Mouse (Mus musculus) left cerebral cortex, postnatal 36 days (tissue): ENCODE measurements around the gene St3gal2. TPM values are rescaled to one million over a fixed set of nuclear protein-coding genes. Genes with fewer than 3 reads are reported as not detected.
"Not testable (repeated sequence)": the region's sequence is repeated elsewhere in the genome, so short reads cannot be mapped to it uniquely, and the experiment has no call there.

ENCODE experiments used
- DNase-seq, 2 experiments: peaks; one replicate each; pipeline ENCODE4 v3.0.0; 2021 to 2022; ENCODE audit warnings: low spot score in 2 of 2, mixed read lengths in 1 of 2
- intact Hi-C: fragments of 180-260 bp; cut with DNase I; formaldehyde crosslinking; loops from one replicate; pipeline ENCODE4 v1.15.1; 2025
- total RNA-seq, 2 experiments: library from RNA; stranded (reverse); gene quantifications; 2 replicates each; pipeline ENCODE4 v1.2.3; 2021

The St3gal2 gene
- total RNA-seq, 2 experiments from 2014 or later: 93.3 to 94.1 TPM

GRCm38 (mm10) chr8:110909850-110910249 is 9.9 kb upstream of the St3gal2 start:
- intact Hi-C loops, DNase-seq: not testable (repeated sequence)

DNA sequence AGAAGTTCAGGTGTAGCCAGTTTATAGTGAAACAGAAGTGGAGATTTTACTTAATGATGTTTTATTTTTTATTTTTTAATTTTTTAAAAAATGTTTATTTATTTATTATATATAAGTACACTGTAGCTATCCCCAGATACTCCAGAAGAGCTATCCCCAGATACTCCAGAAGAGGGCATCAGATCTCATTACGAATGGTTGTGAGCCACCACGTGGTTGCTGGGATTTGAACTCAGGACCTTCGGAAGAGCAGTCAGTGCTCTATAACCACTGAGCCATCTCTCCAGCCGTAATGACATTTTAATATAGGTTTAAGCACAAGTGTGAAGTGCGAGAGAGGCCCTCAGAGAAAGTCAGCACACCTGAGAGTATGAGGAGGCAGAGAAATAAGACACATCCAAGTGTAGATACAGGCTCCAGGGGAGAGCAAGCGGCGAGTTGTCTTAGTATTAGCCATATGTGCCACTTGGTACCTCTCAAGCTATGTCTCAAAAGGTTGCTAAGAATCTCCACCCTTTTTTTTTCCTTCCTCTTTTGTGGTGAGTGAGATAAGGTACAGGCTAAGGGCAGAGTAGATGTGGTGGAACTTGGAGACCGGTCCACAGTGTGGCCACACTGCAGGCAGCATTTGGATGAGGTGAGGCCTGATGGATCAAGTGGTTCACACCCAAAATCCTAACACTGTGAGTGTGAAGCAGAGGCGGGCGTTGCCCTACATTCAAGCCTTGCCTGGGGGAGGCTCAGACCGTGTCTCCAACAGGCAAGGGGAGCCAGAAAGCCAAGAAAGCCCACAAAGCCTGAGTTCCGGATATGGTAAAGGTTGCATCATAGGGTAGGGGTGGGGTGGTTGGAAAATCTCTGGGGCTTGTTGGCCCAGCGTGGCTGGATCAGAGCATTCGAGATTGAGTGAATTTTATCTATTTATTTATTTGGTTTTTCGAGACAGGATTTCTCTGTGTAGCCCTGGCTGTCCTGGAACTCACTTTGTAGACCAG is 7.8 kb upstream of the St3gal2 start:
- no peak for DNase-seq
- intact Hi-C loops: no loop called here

DNA sequence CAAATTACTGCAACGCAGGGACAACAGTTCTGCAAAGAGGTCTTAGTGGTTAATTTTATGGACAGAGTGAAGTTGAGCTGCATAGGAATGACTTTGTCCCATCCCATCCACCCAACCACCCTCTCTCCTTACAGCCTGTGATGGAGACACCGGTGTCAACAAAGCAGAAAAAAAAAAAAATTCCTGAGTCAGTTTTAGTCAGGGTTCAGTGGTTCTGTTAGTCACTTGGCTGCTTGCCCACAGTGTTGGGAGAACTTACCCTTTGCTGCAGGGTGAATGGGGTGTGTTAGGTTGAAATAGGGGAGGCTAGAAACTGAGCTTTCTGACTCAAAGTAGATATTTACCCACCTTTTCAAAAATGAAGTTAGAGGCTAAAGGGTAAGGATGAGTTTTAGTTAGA is 2.3 kb upstream of the St3gal2 start:
- no peak for DNase-seq
- intact Hi-C loops: no loop called here

- no peak for DNase-seq
- intact Hi-C loops: loop anchor here (2.0 kb wide), 1 partner anchor 53 kb away; no protein-coding TSS in a partner anchor
Observed at GRCm38 (mm10) chr8:110918027-110918426, 1.7 kb upstream of the St3gal2 start.

DNA sequence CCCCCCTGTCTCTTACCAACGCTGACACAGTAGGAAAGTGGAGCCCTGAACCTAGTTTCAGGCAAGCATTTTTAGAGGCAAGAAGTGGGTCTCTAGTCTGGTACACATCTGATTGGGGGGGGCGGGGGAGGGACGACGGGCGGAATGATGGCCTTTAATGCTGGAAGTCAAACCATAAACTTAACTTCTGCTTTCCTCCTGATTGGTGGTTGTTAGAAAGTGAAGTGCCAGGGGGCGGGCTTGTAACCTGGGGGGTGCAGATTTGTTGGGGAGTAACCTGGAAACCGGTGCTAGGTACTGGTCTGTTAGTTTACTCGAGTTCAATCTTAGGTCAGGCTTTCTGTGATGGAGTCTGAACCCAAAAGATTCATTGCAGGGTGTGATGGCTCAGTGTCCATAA is 1.3 kb upstream of the St3gal2 start:
- no peak for DNase-seq
- intact Hi-C loops: loop anchor here (2.0 kb wide), 1 partner anchor 52 kb away; no protein-coding TSS in a partner anchor

GRCm38 (mm10) chr8:110920032-110920772 is 480 bp downstream of the St3gal2 start:
- intact Hi-C loops: no loop called here
- DNase-seq: peak; percentile 71 to 82

- DNase-seq: no peak
- intact Hi-C loops: no loop called here
Observed at GRCm38 (mm10) chr8:110920773-110921277, 1.1 kb downstream of the St3gal2 start.

GRCm38 (mm10) chr8:110921492-110922230 is 1.9 kb downstream of the St3gal2 start:
- intact Hi-C loops: no loop called here
- no peak for DNase-seq

DNA sequence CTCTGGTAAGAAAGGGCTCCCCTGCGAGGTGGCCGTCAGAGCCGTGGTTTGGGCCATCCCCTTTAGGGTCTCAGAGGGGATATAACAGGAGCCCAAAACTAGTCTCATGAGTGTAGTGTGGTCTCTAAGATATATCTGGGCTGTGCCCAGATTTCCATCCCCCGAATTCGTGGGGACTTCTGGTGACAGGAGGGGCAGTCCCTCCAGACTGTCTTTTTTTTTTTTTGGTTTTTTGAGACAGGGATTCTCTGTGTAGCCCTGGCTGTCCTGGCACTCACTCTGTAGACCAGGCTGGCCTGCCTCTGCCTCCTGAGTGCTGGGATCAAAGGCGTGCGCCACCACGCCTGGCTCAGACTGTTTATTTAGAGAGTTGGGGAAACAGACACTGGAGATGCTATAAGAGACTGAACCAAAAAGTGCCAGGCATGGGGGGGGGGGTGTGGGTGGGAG is 6.0 kb downstream of the St3gal2 start:
- intact Hi-C loops: no loop called here
- no peak for DNase-seq

DNA sequence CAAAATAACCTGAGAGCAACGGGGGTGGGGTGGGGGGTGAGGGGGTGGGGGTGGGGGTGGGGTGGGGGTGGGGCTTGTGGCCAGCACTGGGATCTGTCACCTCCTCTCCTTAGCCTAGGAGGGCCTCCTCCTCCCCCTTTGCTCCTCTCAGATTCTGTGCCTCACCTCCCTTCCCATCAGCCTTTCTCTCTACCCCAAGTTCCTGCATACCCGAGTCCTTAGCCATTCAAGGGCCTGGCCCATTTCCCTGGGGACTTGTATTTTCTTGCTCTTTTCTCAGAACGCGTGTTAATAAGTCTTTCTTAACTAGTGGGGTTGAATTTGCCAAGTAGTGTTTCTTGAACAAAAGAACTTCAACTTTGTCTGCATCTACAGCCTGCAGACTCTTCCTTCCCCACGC is 7.0 kb downstream of the St3gal2 start:
- no peak for DNase-seq
- intact Hi-C loops: no loop called here

- intact Hi-C loops: no loop called here
- DNase-seq: no peak
Observed at GRCm38 (mm10) chr8:110928435-110928834, 8.7 kb downstream of the St3gal2 start.

GRCm38 (mm10) chr8:110929066-110929465 is 9.3 kb downstream of the St3gal2 start:
- intact Hi-C loops: no loop called here
- no peak for DNase-seq

DNA sequence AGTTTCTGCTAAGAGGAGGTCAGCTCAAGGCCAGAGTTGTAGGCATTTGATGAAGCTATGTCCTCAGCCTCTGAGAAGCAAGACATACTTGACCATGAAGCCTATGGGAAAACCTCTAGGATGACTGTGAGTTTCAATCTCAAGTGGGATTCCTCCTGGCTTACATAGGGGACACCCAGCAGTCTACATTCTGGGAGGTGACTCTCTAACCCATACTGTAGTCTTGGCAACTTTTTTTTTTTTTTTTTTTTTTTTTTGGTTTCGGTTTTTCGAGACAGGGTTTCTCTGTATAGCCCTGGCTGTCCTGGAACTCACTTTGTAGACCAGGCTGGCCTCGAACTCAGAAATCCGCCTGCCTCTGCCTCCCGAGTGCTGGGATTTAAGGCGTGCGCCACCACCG is 9.9 kb downstream of the St3gal2 start:
- intact Hi-C loops, DNase-seq: not testable (repeated sequence)

- intact Hi-C loops: no loop called here
- DNase-seq: no peak
Observed at GRCm38 (mm10) chr8:110931176-110931939, 11.6 kb downstream of the St3gal2 start.

DNA sequence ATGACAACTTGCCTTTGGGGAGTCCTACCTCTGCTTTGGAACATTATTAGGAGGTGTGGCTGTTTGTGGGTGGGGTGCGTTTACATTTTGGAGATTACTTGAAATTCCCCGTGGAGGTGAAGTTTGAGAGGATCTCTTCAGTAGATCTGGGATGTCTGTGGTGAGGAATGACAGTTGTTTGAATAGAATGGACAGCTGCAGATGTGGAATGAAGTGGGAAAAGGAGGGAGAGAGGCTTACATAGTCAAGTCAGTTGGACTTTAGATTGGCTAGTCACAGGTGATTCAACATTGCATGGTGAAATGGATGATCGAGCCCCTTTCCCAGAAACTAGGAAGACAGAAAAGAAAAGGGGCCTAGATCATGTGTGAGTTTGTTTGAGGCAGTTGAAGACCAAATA is 12.7 kb downstream of the St3gal2 start:
- intact Hi-C loops: no loop called here
- no peak for DNase-seq

GRCm38 (mm10) chr8:110933272-110933671 is 13.6 kb downstream of the St3gal2 start:
- intact Hi-C loops: no loop called here
- no peak for DNase-seq

DNA sequence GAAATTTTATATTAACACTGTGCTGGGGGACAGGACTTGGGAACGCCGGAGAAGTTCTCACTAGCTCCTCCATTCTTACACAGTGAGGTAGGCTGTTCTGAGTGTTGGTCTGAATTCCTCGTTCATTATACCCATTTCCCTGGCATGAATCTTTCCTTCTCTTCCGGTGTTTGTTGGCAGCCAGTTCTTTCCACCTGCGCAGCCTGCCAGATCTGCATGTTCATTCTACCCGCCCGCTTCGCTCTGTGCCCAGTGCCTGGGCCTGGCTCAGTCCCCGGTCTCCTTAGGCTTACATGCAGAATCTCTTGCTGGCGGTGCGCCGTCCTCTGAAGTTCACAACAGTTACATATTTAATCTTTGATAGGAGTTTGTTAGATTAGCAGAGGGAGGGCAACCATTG is 16.5 kb downstream of the St3gal2 start:
- intact Hi-C loops: no loop called here
- DNase-seq: peak; percentile 59 to 72

DNA sequence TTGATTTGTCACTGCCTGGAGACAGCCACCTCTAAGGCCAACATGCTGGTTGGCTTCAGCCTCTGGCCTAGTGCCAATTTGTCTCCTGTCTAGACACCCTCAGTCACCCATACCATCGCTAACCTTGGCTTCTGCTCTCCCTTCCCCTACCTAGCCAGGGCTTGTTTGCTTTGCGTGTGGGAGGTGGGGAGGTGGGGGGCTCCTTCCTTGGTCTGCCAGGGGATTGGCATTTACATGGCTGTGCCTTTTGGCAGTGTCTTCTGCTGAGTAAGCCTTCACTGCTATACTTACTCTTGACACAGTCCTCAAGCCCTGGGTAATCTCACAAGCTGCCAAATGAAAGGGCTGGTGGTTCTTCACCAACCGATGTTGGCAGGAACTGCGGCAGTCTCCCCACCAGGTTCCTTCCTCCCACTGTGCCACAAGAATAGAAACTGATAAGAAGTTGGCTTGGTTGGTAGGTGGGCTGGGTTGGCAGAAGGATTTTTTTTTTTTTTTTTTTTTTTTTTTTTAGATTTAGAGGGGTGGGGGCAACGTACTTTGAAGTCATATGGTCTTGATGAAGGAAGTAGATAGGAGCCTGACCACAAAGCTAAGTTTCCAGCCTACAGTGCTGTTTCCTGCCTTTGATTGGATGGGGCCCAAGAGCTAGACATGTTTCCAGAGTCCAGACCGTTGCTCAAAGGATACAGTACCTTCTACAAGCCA is 19.3 kb downstream of the St3gal2 start:
- intact Hi-C loops: no loop called here
- DNase-seq: peak; percentile 69 to 80
